Mouse (Mus musculus) limb, embryonic 11.5 days (tissue): ENCODE data around the gene Adcy4. TPM values are rescaled to one million over a fixed set of nuclear protein-coding genes. Genes with fewer than 3 reads are reported as not detected.
"Not testable (repeated sequence)": the region's sequence is repeated elsewhere in the genome, so short reads cannot be mapped to it uniquely, and the experiment has no call there.

Experiments used
- ATAC-seq: fragments of 200-750 bp; cut with Nextera tagmentation; 2 replicates; pipeline ENCODE4 v1.8.0; 2017; ENCODE audit warnings: low read depth; ENCODE audit not compliant: insufficient number of reproducible peaks, low FRiP score, low TSS enrichment
- DNase-seq: peaks from one replicate; pipeline ENCODE4 v3.0.0-alpha.2; 2015; ENCODE audit warnings: low spot score
- H3K27ac ChIP-seq: fragments of 300-500 bp; sonication (generic); replicated peaks from 2 replicates; pipeline ENCODE4 v1.5.1; 2014; ENCODE audit warnings: low read depth, mild to moderate bottlenecking, low read length
- H3K27me3 ChIP-seq: fragments of 300-500 bp; sonication (generic); 2 replicates; pipeline ENCODE4 v1.6.1; 2014; ENCODE audit warnings: mild to moderate bottlenecking, low read length, mixed read lengths; ENCODE audit not compliant: control insufficient read depth, insufficient read depth
- H3K36me3 ChIP-seq: fragments of 300-500 bp; sonication (generic); 2 replicates; pipeline ENCODE4 v1.6.1; 2014; ENCODE audit warnings: mild to moderate bottlenecking, low read length, moderate library complexity, mixed read lengths; ENCODE audit not compliant: control insufficient read depth, insufficient read depth
- H3K4me1 ChIP-seq: fragments of 300-500 bp; sonication (generic); 2 replicates; pipeline ENCODE4 v1.6.1; 2014; ENCODE audit warnings: low read length, mixed read lengths; ENCODE audit not compliant: control insufficient read depth, insufficient read depth
- H3K4me2 ChIP-seq: fragments of 300-500 bp; sonication (generic); 2 replicates; pipeline ENCODE4 v1.6.1; 2014; ENCODE audit warnings: low read depth, mild to moderate bottlenecking, moderate library complexity; ENCODE audit not compliant: severe bottlenecking
- H3K4me3 ChIP-seq: fragments of 300-500 bp; sonication (generic); 2 replicates; pipeline ENCODE4 v1.5.1; 2014; ENCODE audit warnings: low read depth, low read length
- H3K9ac ChIP-seq: fragments of 300-500 bp; sonication (generic); 2 replicates; pipeline ENCODE4 v1.6.1; 2014; ENCODE audit warnings: mild to moderate bottlenecking, low read length
- H3K9me3 ChIP-seq: fragments of 300-500 bp; sonication (generic); 2 replicates; pipeline ENCODE4 v1.6.1; 2016; ENCODE audit warnings: low read length; ENCODE audit not compliant: control insufficient read depth
- WGBS: fragments of 180-500 bp; shearing (Covaris S2); extraction: QIAGEN DNeasy Blood & Tissue Kit; methylation state at CpG from one replicate; pipeline ENCODE4 v1.1.7; 2014; 5-methylcytosine and 5-hydroxymethylcytosine counted together
- polyA plus RNA-seq: library from polyadenylated mRNA; unstranded; fragments of >200 nt; fragmentation: Nextera tagmentation; extraction: Ambion mirVana; gene quantifications from 2 replicates; pipeline ENCODE4 v1.2.1, GENCODE M21; 2014

The Adcy4 gene
- polyA plus RNA-seq, 1 experiment from 2014 or later: 13.2 TPM

- Histone ChIP-seq H3K36me3 (no peaks in the 10 kb centered on the region), H3K27me3 (peaks cover 12% of the 10 kb centered on the region), H3K27ac (no peak overlapping the region), H3K9ac (no peak overlapping the region), H3K4me3 (no peak overlapping the region), H3K4me2 (no peak overlapping the region), H3K4me1 (no peaks in the 10 kb centered on the region), H3K9me3 (no peaks in the 10 kb centered on the region)
- WGBS: 74% methylated on average over 16 of the region's 16 CpGs
- ATAC-seq (no peak), DNase-seq (no peak)
Measured at GRCm38 (mm10) chr14:55769087-55769703, 14.7 kb downstream of the Adcy4 start.

- Histone ChIP-seq H3K4me1 (no peaks in the 10 kb centered on the region), H3K4me3 (no peak overlapping the region), H3K36me3 (no peaks in the 10 kb centered on the region), H3K27ac (no peak overlapping the region), H3K27me3 (peaks cover 12% of the 10 kb centered on the region), H3K9ac (no peak overlapping the region), H3K4me2 (no peak overlapping the region), H3K9me3 (no peaks in the 10 kb centered on the region)
- WGBS: 87% methylated on average over 6 of the region's 6 CpGs
- ATAC-seq: no peak
- no peak for DNase-seq
Measured at GRCm38 (mm10) chr14:55768555-55768954, 15.3 kb downstream of the Adcy4 start.

- Histone ChIP-seq H3K36me3 (no peaks in the 10 kb centered on the region), H3K4me3 (peak overlapping the region; percentile 26), H3K4me2 (peak overlapping the region; percentile 84), H3K9ac (peak overlapping the region; percentile 61), H3K27me3 (peaks cover 12% of the 10 kb centered on the region), H3K9me3 (no peaks in the 10 kb centered on the region), H3K4me1 (0 out of 2 replicates have a peak, but pooled peaks cover under 1% of the 10 kb centered on the region), H3K27ac (no peak overlapping the region)
- ATAC-seq: peak; percentile 57; the same call in 1 of the 2 replicates
- 12% methylated on average over 52 of the region's 52 CpGs for WGBS
- peak; percentile 83 for DNase-seq
Measured at GRCm38 (mm10) chr14:55767519-55768414, 16.1 kb downstream of the Adcy4 start.

DNA sequence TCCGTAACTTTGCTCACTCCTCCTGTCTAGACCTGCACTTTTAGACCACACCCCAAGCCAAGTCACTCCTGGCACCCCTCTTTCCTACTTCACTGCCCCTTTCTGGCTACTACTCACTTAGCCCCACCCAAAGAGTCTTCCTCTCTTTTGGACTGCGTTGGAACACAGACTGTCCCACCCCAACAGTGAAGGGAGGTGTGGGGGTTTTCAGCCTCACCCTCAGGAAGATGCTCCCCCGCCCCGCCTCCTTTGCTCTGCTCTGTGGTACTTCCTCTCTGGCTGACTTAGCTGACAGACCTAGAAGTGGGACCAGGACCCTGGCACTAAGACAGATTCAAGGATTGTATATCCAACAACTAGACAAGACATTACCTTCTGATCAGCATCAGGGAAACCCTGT, 18.2 kb downstream of the Adcy4 start, which contains the start of gene Ltb4r1:
Gene Ltb4r1 (plus strand): TSS at position 267 of the 400 bp plus-strand sequence.
- DNase-seq (no peak), ATAC-seq (no peak)
- Histone ChIP-seq H3K9me3 (no peaks in the 10 kb centered on the region), H3K27me3 (peaks cover 24% of the 10 kb centered on the region), H3K4me2 (no peak within 1 kb of the TSS), H3K27ac (no peak within 1 kb of the TSS), H3K36me3 (no peaks in the 10 kb centered on the region), H3K4me3 (no peak within 1 kb of the TSS), H3K4me1 (peaks cover 7% of the 10 kb centered on the region; the same call in 1 of the 2 replicates), H3K9ac (no peak within 1 kb of the TSS)
- 78% methylated on average over 4 of the region's 4 CpGs for WGBS

DNA sequence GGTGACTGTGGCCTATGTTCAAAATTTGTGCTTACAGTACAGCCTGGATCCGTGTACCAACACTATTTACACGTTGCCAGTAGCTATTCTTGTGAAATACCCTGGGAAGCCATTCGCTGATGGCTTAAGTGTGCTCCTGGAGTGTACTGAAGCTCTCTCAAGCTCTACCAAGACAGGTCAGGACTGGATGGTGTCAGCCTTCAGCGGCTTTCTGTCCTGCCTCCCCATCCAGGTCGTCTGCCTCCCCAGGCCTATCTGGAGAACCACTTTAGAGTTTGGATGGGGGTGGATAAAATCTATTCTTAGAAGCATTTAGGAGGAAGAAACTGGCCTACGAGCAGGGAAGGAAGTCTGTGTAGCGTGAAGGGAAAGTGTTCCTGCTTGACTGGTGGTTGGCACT, 20.7 kb downstream of the Adcy4 start:
- H3K9ac ChIP-seq: no peak overlapping the region; the same call in 1 of the 2 replicates
- no peak overlapping the region for H3K27ac ChIP-seq
- no peak overlapping the region for H3K4me2 ChIP-seq
- WGBS: 71% methylated on average over 7 of the region's 7 CpGs
- no peaks in the 10 kb centered on the region for H3K36me3 ChIP-seq
- H3K4me1 ChIP-seq: peaks cover 7% of the 10 kb centered on the region; the same call in 1 of the 2 replicates
- no peak for DNase-seq
- H3K4me3 ChIP-seq: no peak overlapping the region
- no peaks in the 10 kb centered on the region for H3K9me3 ChIP-seq
- ATAC-seq: no peak
- peaks cover 24% of the 10 kb centered on the region for H3K27me3 ChIP-seq

- Histone ChIP-seq H3K4me1 (peaks cover 7% of the 10 kb centered on the region; the same call in 1 of the 2 replicates), H3K27ac (no peak overlapping the region), H3K4me3 (peak overlapping the region; percentile 51), H3K4me2 (peak overlapping the region; percentile 93), H3K36me3 (no peaks in the 10 kb centered on the region), H3K9me3 (no peaks in the 10 kb centered on the region), H3K9ac (peak overlapping the region; percentile 70), H3K27me3 (peaks cover 17% of the 10 kb centered on the region)
- DNase-seq (peak; percentile 77), ATAC-seq (peak; percentile 68)
- WGBS: under 1% methylated on average over 77 of the region's 77 CpGs
Measured at GRCm38 (mm10) chr14:55762001-55762821, 21.7 kb downstream of the Adcy4 start.

GRCm38 (mm10) chr14:55761163-55761562, 22.7 kb downstream of the Adcy4 start, which contains the start of gene Ltb4r2:
Ltb4r2 (plus strand) TSS chr14:55761428.
- Histone ChIP-seq H3K36me3 (no peaks in the 10 kb centered on the region), H3K9ac (peak within 1 kb of the TSS; percentile 70), H3K4me3 (peak within 1 kb of the TSS; percentile 51), H3K27me3 (peaks cover 11% of the 10 kb centered on the region), H3K9me3 (no peaks in the 10 kb centered on the region), H3K27ac (no peak within 1 kb of the TSS), H3K4me1 (peaks cover 7% of the 10 kb centered on the region; the same call in 1 of the 2 replicates), H3K4me2 (peak within 1 kb of the TSS; percentile 93)
- ATAC-seq (no peak), DNase-seq (no peak)
- WGBS: 70% methylated on average over 6 of the region's 6 CpGs

DNA sequence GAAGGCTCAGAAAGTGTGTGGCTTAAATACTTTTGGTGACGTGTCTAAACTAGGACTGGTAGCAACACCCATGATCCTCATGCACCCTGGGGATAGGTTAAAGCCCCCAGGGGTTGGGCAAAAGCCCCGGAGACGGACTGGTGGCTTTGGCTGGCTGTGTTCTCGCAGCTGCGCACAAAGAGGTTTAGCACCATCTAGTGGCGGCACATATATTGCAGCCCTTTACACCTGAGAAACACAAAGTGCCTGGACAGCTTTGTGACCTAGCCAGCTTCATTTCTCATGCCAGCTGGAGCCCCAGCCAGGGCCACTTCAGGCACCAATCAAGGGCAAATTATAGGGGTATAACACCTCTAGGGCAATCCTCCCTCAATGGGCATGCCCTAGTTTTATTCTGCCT, 23.7 kb downstream of the Adcy4 start:
- peak overlapping the region; percentile 35 for H3K4me2 ChIP-seq
- H3K9me3 ChIP-seq, H3K27ac ChIP-seq, H3K36me3 ChIP-seq, H3K4me3 ChIP-seq, H3K4me1 ChIP-seq, H3K9ac ChIP-seq: not testable (repeated sequence)
- WGBS: under 1% methylated on average over 6 of the region's 6 CpGs
- H3K27me3 ChIP-seq: peaks cover 11% of the 10 kb centered on the region
- peak; percentile 94 for DNase-seq
- 0 out of 2 replicates have a peak, but pooled peaks have one; percentile 24 for ATAC-seq
